Mouse (Mus musculus) small intestine, adult 2 months (tissue): ENCODE data around the gene B230217C12Rik. TPM values are rescaled to one million over a fixed set of nuclear protein-coding genes. Genes with fewer than 3 reads are reported as not detected.

Experiments used
- H3K27ac ChIP-seq: fragments of 200-500 bp; 2 replicates; pipeline ENCODE4 v1.5.1; 2012; ENCODE audit warnings: low read depth, low read length, control low read depth, inconsistent platforms; ENCODE audit not compliant: insufficient read depth
- H3K27me3 ChIP-seq: fragments of 200-500 bp; 2 replicates; pipeline ENCODE4 v1.6.1; 2012; ENCODE audit warnings: mild to moderate bottlenecking, moderate library complexity, low read length, inconsistent platforms; ENCODE audit not compliant: control insufficient read depth, insufficient read depth
- H3K36me3 ChIP-seq: fragments of 200-500 bp; 2 replicates; pipeline ENCODE4 v1.6.1; 2012; ENCODE audit warnings: mild to moderate bottlenecking, low read length, control low read depth, inconsistent platforms; ENCODE audit not compliant: control insufficient read depth, insufficient read depth
- H3K4me1 ChIP-seq: fragments of 200-500 bp; 2 replicates; pipeline ENCODE4 v1.6.1; 2012; ENCODE audit warnings: low read length, inconsistent platforms, mixed read lengths; ENCODE audit not compliant: control insufficient read depth, insufficient read depth, insufficient read length
- H3K4me3 ChIP-seq: fragments of 200-500 bp; 2 replicates; pipeline ENCODE4 v1.5.1; 2012; ENCODE audit warnings: low read depth, mild to moderate bottlenecking, control low read depth, inconsistent platforms, low read length, moderate library complexity
- CTCF ChIP-seq: fragments of 200-500 bp; IDR thresholded peaks from 2 replicates; pipeline ENCODE4 v1.5.1; 2012; ENCODE audit warnings: low read depth, mild to moderate bottlenecking, control low read depth, inconsistent platforms, low read length, moderate library complexity, mixed read lengths; ENCODE audit not compliant: insufficient replicate concordance, insufficient read length; ENCODE audit errors: extremely low read depth
- POLR2A ChIP-seq: fragments of 200-500 bp; IDR thresholded peaks from 2 replicates; pipeline ENCODE4 v1.6.1; 2012; ENCODE audit warnings: low read depth, mild to moderate bottlenecking, control low read depth, inconsistent platforms, low read length, moderate library complexity
- WGBS: fragments of 180-500 bp; shearing (Covaris S2); methylation state at CpG from one replicate; pipeline ENCODE4 v1.1.7; 2018; 5-methylcytosine and 5-hydroxymethylcytosine counted together
- polyA plus RNA-seq: library from polyadenylated mRNA; depleted of rRNA; stranded (reverse); fragments of >200 nt; gene quantifications from 2 replicates; pipeline ENCODE4 v1.2.3, GENCODE M21; 2012

B230217C12Rik gene
- polyA plus RNA-seq, 1 experiment = 0.43 TPM

GRCm38 (mm10) chr11:97799994-97800690, 40.4 kb upstream of the B230217C12Rik start:
- 1% methylated on average over 32 of the region's 43 CpGs for WGBS
- Histone ChIP-seq H3K27ac (peak overlapping the region; percentile 99), H3K4me3 (peak overlapping the region; percentile 95), H3K27me3 (no peaks in the 10 kb centered on the region), H3K36me3 (peaks cover 5% of the 10 kb centered on the region; the same call in 1 of the 2 replicates), H3K4me1 (peaks cover 29% of the 10 kb centered on the region)
- TF ChIP-seq CTCF (no peak), POLR2A (peak; percentile 75)

- H3K4me3 ChIP-seq = peak overlapping the region; percentile 95
- 1% methylated on average over 17 of the region's 17 CpGs for WGBS
- H3K36me3 ChIP-seq = peaks cover 5% of the 10 kb centered on the region; the same call in 1 of the 2 replicates
Observed at GRCm38 (mm10) chr11:97800691-97801408, 39.7 kb upstream of the B230217C12Rik start.

GRCm38 (mm10) chr11:97801409-97802193, 39.0 kb upstream of the B230217C12Rik start:
- Histone ChIP-seq H3K36me3 (peaks cover 6% of the 10 kb centered on the region; the same call in 1 of the 2 replicates), H3K4me3 (peak overlapping the region; percentile 95), H3K27me3 (no peaks in the 10 kb centered on the region), H3K27ac (peak overlapping the region; percentile 99), H3K4me1 (peaks cover 42% of the 10 kb centered on the region)
- TF ChIP-seq POLR2A (no peak), CTCF (peak; percentile 67; the same call in 1 of the 2 replicates)
- WGBS = 15% methylated on average over 8 of the region's 8 CpGs

More at GRCm38 (mm10) chr11:97800691-97801408, 39.7 kb upstream of the B230217C12Rik start:
- H3K4me1 ChIP-seq = peaks cover 34% of the 10 kb centered on the region
- TF ChIP-seq POLR2A (no peak), CTCF (no peak)
- peak overlapping the region; percentile 99 for H3K27ac ChIP-seq
- H3K27me3 ChIP-seq = no peaks in the 10 kb centered on the region

GRCm38 (mm10) chr11:97802194-97802470, 38.4 kb upstream of the B230217C12Rik start:
- TF ChIP-seq CTCF (no peak), POLR2A (no peak)
- H3K27ac ChIP-seq = peak overlapping the region; percentile 99
- peak overlapping the region; percentile 95 for H3K4me3 ChIP-seq
- peaks cover 11% of the 10 kb centered on the region for H3K36me3 ChIP-seq
- no peaks in the 10 kb centered on the region for H3K27me3 ChIP-seq
- WGBS = 10% methylated on average over 1 of the region's 1 CpGs
- H3K4me1 ChIP-seq = peaks cover 46% of the 10 kb centered on the region

GRCm38 (mm10) chr11:97802495-97802894, 38.1 kb upstream of the B230217C12Rik start:
- TF ChIP-seq CTCF = no peak
- no peak for TF ChIP-seq POLR2A
- H3K27ac ChIP-seq = peak overlapping the region; percentile 99
- 33% methylated on average over 6 of the region's 6 CpGs for WGBS
- no peaks in the 10 kb centered on the region for H3K27me3 ChIP-seq
- peaks cover 46% of the 10 kb centered on the region for H3K4me1 ChIP-seq
- H3K4me3 ChIP-seq = no peak overlapping the region
- H3K36me3 ChIP-seq = peaks cover 13% of the 10 kb centered on the region

- peak overlapping the region; percentile 60 for H3K27ac ChIP-seq
Observed at GRCm38 (mm10) chr11:97803847-97804246, 36.7 kb upstream of the B230217C12Rik start.

More at GRCm38 (mm10) chr11:97803847-97804246, 36.7 kb upstream of the B230217C12Rik start:
- Histone ChIP-seq H3K27me3 (no peaks in the 10 kb centered on the region), H3K4me3 (peak overlapping the region; percentile 18; the same call in 1 of the 2 replicates), H3K36me3 (peaks cover 26% of the 10 kb centered on the region), H3K4me1 (peaks cover 52% of the 10 kb centered on the region)
- no peak for TF ChIP-seq CTCF
- no peak for TF ChIP-seq POLR2A
- 55% methylated on average over 5 of the region's 5 CpGs for WGBS
